Comparison of ENCODE assay signal across 8 mouse cellular contexts in the genomic region with DNA sequence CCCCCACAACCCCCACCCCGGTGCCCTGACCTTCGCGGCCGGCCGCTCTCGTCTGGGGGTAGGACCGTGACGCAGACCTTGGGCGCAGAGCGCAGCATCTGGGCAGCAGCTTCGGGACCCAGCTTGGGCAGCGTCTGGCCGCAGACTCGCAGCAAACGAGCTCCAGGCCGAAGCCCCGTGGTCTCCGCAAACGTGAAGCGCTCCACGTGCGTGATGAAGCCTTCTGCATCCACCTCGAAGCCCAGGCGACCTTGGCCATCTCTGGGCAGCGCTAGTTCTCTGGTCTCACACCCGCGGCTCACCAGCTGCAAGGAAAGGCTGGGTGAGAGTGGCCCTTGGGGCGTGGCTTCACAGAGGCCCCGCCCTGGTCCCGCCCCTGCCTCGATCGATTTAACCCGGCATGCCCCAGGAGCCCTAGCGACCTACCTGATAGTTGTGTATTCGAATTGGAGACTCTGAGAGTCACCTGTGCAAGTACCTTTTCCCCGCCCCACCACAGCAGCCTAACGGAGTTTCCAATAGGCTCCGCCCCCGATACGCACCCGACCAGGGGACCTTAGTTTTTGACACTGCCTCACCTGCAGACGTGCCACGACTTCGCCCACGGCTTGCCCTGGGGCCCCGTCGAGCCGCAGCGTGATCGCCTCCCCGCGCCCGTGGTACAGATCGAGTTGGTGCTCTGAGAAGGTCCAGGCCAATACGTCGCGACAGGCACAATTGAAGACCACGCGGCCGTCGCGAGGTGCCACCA. TPM values are rescaled to one million over a fixed set of nuclear protein-coding genes. Genes with fewer than 3 reads are reported as not detected.
A peak's percentile ranks its signal among the peaks of the same experiment; 100 is the strongest.
DNase-seq lines count a peak whose midpoint lies in the region; ATAC-seq and TF ChIP-seq lines count a peak whose summit lies in the region.

No protein-coding gene starts in this region.

- TF ChIP-seq EP300 in heart, postnatal 0 days (IDR thresholded peaks at IDR 0.05; ENCODE audit: low read depth), result no peak

- H3K9me3 ChIP-seq in heart, postnatal 0 days (replicated peaks; ENCODE audit: control insufficient read depth, low read length), result no peaks in the 10 kb centered on the region
- H3K9me3 ChIP-seq in liver, embryonic 15.5 days (replicated peaks), result no peaks in the 10 kb centered on the region

- no peak overlapping the region for H3K27ac ChIP-seq in gastrocnemius, adult 2 months
- no peak overlapping the region for H3K27ac ChIP-seq in heart, postnatal 0 days (ENCODE audit: low read depth)
- no peak overlapping the region for H3K27ac ChIP-seq in liver, embryonic 15.5 days (replicated peaks)

- H3K9ac ChIP-seq in heart, postnatal 0 days (replicated peaks; ENCODE audit: low read depth, low read length), result no peak overlapping the region
- H3K9ac ChIP-seq in liver, embryonic 15.5 days, result no peak overlapping the region

- 34% methylated on average over 61 of the region's 62 CpGs for WGBS in heart, postnatal 0 days
- 78% methylated on average over 62 of the region's 62 CpGs for WGBS in liver, embryonic 15.5 days (ENCODE audit: insufficient replicate concordance)

- peaks cover 83% of the 10 kb centered on the region for H3K36me3 ChIP-seq in heart, postnatal 0 days (replicated peaks; ENCODE audit: control insufficient read depth, insufficient read depth, low read length)
- H3K36me3 ChIP-seq in liver, embryonic 15.5 days (replicated peaks), result peaks cover 88% of the 10 kb centered on the region

- H3K27me3 ChIP-seq in heart, postnatal 0 days (ENCODE audit: control insufficient read depth, insufficient read depth, low read length), result 0 out of 2 replicates have a peak, but pooled peaks cover 16% of the 10 kb centered on the region
- no peaks in the 10 kb centered on the region for H3K27me3 ChIP-seq in liver, embryonic 15.5 days

- peak overlapping the region; percentile 53 for H3K4me3 ChIP-seq in gastrocnemius, adult 2 months
- peak overlapping the region; percentile 25 for H3K4me3 ChIP-seq in heart, postnatal 0 days (ENCODE audit: low read depth, low read length)
- H3K4me3 ChIP-seq in liver, embryonic 15.5 days (replicated peaks), result peak overlapping the region; percentile 23

- H3K4me2 ChIP-seq in heart, postnatal 0 days (ENCODE audit: low read depth, low read length), result peak overlapping the region; percentile 36
- H3K4me2 ChIP-seq in liver, embryonic 15.5 days, result peak overlapping the region; percentile 58

- peaks cover 9% of the 10 kb centered on the region; the same call in 1 of the 2 replicates for H3K4me1 ChIP-seq in heart, postnatal 0 days (ENCODE audit: control insufficient read depth, insufficient read depth)
- H3K4me1 ChIP-seq in liver, embryonic 15.5 days (replicated peaks), result peaks cover 47% of the 10 kb centered on the region

- intact Hi-C loops in gastrocnemius, adult 2 months (cut with DNase I), result no loop called here
- intact Hi-C loops in left cerebral cortex, postnatal 36 days (cut with DNase I), result no loop called here
- intact Hi-C loops in left cerebral cortex, postnatal 25 days (cut with DNase I), result no loop called here

- DNase-seq in gastrocnemius, adult 2 months, result peak; percentile 29
- DNase-seq in gastrocnemius, postnatal 25 days, result no peak
- peak; percentile 57 for DNase-seq in adrenal gland, postnatal 14 days
- DNase-seq in heart, postnatal 0 days (ENCODE audit: low spot score), result no peak
- peak; percentile 75 for DNase-seq in yolk sac, embryonic 10.5 days (ENCODE audit: low spot score)
- DNase-seq in left cerebral cortex, postnatal 36 days (ENCODE audit: low spot score in 2 of 2), result no peak
- no peak for DNase-seq in left cerebral cortex, postnatal 25 days (ENCODE audit: low spot score in 2 of 2)

- no peak for ATAC-seq in heart, postnatal 0 days (ENCODE audit: insufficient read depth, low read depth)
- peak; percentile 8; the same call in 1 of the 2 replicates for ATAC-seq in liver, embryonic 15.5 days (ENCODE audit: insufficient read depth)

- no peak for TF ChIP-seq CTCF in gastrocnemius, adult 2 months (IDR thresholded peaks at IDR 0.05)
- TF ChIP-seq CTCF in heart, postnatal 0 days (IDR thresholded peaks at IDR 0.05; ENCODE audit: low read depth), result no peak

RNA-seq across cellular contexts. Expression of a gene that starts 9.4 kb away (rescaled TPM):
- 10 to 100 TPM in 1 of 2 experiments, 1 to 10 TPM in 1; 10.0 to 11.0 TPM for total RNA-seq in gastrocnemius, adult 2 months (2021)
- 10 to 100 TPM in 1 of 2 experiments, 1 to 10 TPM in 1; 10.0 to 11.5 TPM for total RNA-seq in gastrocnemius, postnatal 25 days (2021)
- total RNA-seq in adrenal gland, postnatal 14 days (2021), result 56.4 and 64.0 TPM in 2 replicates
- 33.2 and 37.8 TPM in 2 replicates for total RNA-seq in heart, postnatal 0 days (2014; rRNA removed; ENCODE audit: low replicate concordance)
- polyA plus RNA-seq in heart, postnatal 0 days (2015; fragmentation: Nextera tagmentation; extraction: Ambion mirVana), result 12.3 and 14.0 TPM in 2 replicates
- polyA plus RNA-seq in liver, embryonic 15.5 days (2015; fragmentation: Nextera tagmentation; extraction: Ambion mirVana), result 28.2 and 32.5 TPM in 2 replicates
- total RNA-seq in left cerebral cortex, postnatal 36 days (2021), result 10 to 100 TPM; 14.0 to 22.8 TPM
- 10 to 100 TPM; 14.5 to 18.7 TPM for total RNA-seq in left cerebral cortex, postnatal 25 days (2021)

RNA-seq across cellular contexts. Expression of a gene that starts 16.9 kb away (rescaled TPM):
- 10 to 100 TPM; 14.6 to 14.7 TPM for total RNA-seq in gastrocnemius, adult 2 months (2021)
- 10 to 100 TPM; 12.5 to 13.7 TPM for total RNA-seq in gastrocnemius, postnatal 25 days (2021)
- total RNA-seq in adrenal gland, postnatal 14 days (2021), result 60.7 and 65.1 TPM in 2 replicates
- 26.3 and 49.5 TPM in 2 replicates for total RNA-seq in heart, postnatal 0 days (2014; rRNA removed; ENCODE audit: low replicate concordance)
- 22.9 and 23.6 TPM in 2 replicates for polyA plus RNA-seq in heart, postnatal 0 days (2015; fragmentation: Nextera tagmentation; extraction: Ambion mirVana)
- 23.3 and 24.2 TPM in 2 replicates for polyA plus RNA-seq in liver, embryonic 15.5 days (2015; fragmentation: Nextera tagmentation; extraction: Ambion mirVana)
- total RNA-seq in left cerebral cortex, postnatal 36 days (2021), result 10 to 100 TPM; 18.1 to 19.8 TPM
- total RNA-seq in left cerebral cortex, postnatal 25 days (2021), result 10 to 100 TPM; 20.5 to 20.6 TPM

RNA-seq across cellular contexts. Expression of a gene that starts 34.4 kb away (rescaled TPM):
- total RNA-seq in gastrocnemius, adult 2 months (2021), result 10 to 100 TPM in 1 of 2 experiments, 1 to 10 TPM in 1; 8.7 to 11.8 TPM
- 10 to 100 TPM in 1 of 2 experiments, 1 to 10 TPM in 1; 8.3 to 10.9 TPM for total RNA-seq in gastrocnemius, postnatal 25 days (2021)
- 50.4 and 51.2 TPM in 2 replicates for total RNA-seq in adrenal gland, postnatal 14 days (2021)
- 43.5 and 51.5 TPM in 2 replicates for total RNA-seq in heart, postnatal 0 days (2014; rRNA removed; ENCODE audit: low replicate concordance)
- 16.3 and 17.0 TPM in 2 replicates for polyA plus RNA-seq in heart, postnatal 0 days (2015; fragmentation: Nextera tagmentation; extraction: Ambion mirVana)
- polyA plus RNA-seq in liver, embryonic 15.5 days (2015; fragmentation: Nextera tagmentation; extraction: Ambion mirVana), result 16.8 and 18.4 TPM in 2 replicates
- total RNA-seq in left cerebral cortex, postnatal 36 days (2021), result 10 to 100 TPM; 17.3 to 19.2 TPM
- total RNA-seq in left cerebral cortex, postnatal 25 days (2021), result 10 to 100 TPM; 16.1 to 17.2 TPM

RNA-seq across cellular contexts. Expression of a gene that starts 34.6 kb away (rescaled TPM):
- 10 to 100 TPM; 12.6 to 14.0 TPM for total RNA-seq in gastrocnemius, adult 2 months (2021)
- total RNA-seq in gastrocnemius, postnatal 25 days (2021), result 10 to 100 TPM; 13.5 to 13.8 TPM
- 75.1 and 78.4 TPM in 2 replicates for total RNA-seq in adrenal gland, postnatal 14 days (2021)
- total RNA-seq in heart, postnatal 0 days (2014; rRNA removed; ENCODE audit: low replicate concordance), result 27.0 and 35.9 TPM in 2 replicates
- polyA plus RNA-seq in heart, postnatal 0 days (2015; fragmentation: Nextera tagmentation; extraction: Ambion mirVana), result 6.1 and 6.7 TPM in 2 replicates
- polyA plus RNA-seq in liver, embryonic 15.5 days (2015; fragmentation: Nextera tagmentation; extraction: Ambion mirVana), result 9.2 and 12.1 TPM in 2 replicates
- total RNA-seq in left cerebral cortex, postnatal 36 days (2021), result 10 to 100 TPM; 66.1 to 83.1 TPM
- 10 to 100 TPM; 63.6 to 67.9 TPM for total RNA-seq in left cerebral cortex, postnatal 25 days (2021)

RNA-seq across cellular contexts. Expression of a gene that starts 44.1 kb away (rescaled TPM):
- total RNA-seq in gastrocnemius, adult 2 months (2021), result 10 to 100 TPM; 20.9 to 23.7 TPM
- total RNA-seq in gastrocnemius, postnatal 25 days (2021), result 10 to 100 TPM; 15.6 to 15.7 TPM
- 54.8 and 62.0 TPM in 2 replicates for total RNA-seq in adrenal gland, postnatal 14 days (2021)
- 55.4 and 164 TPM in 2 replicates for total RNA-seq in heart, postnatal 0 days (2014; rRNA removed; ENCODE audit: low replicate concordance)
- 27.0 and 29.7 TPM in 2 replicates for polyA plus RNA-seq in heart, postnatal 0 days (2015; fragmentation: Nextera tagmentation; extraction: Ambion mirVana)
- polyA plus RNA-seq in liver, embryonic 15.5 days (2015; fragmentation: Nextera tagmentation; extraction: Ambion mirVana), result 16.2 and 17.4 TPM in 2 replicates
- 100 to 1,000 TPM in 1 of 2 experiments, 10 to 100 TPM in 1; 80.4 to 105 TPM for total RNA-seq in left cerebral cortex, postnatal 36 days (2021)
- total RNA-seq in left cerebral cortex, postnatal 25 days (2021), result 10 to 100 TPM; 83.9 to 93.4 TPM

Comparison
In these comparisons a context has a peak if more than half of its experiments do, and no peak if none do; other contexts are left out.
1. DNase-seq: peak in gastrocnemius, adult 2 months (single experiment), adrenal gland, postnatal 14 days (single experiment) and yolk sac, embryonic 10.5 days (single experiment); none in gastrocnemius, postnatal 25 days (single experiment), heart, postnatal 0 days (single experiment), left cerebral cortex, postnatal 36 days (0 of 2) and left cerebral cortex, postnatal 25 days (0 of 2).
2. Peak in every context shown above with its lines, with median percentiles within 50 percentile points of each other: H3K4me3 ChIP-seq.